Mouse (Mus musculus) MEL (cell line): ENCODE measurements at regions not wholly inside any gene's neighbourhood (a gene's known extent, or its start where the extent isn't known, plus 50 kb on each side); places are given as distances from the start of the nearest gene placed in this dataset.

Experiments
- DNase-seq: peaks from one replicate; pipeline ENCODE4 v3.0.0; 2011; ENCODE audit warnings: low read depth, low spot score
- H3K27ac ChIP-seq: 2 replicates; pipeline ENCODE4 v1.5.1; 2012; ENCODE audit warnings: low read depth, mild to moderate bottlenecking, control low read depth, low read length, moderate library complexity; ENCODE audit not compliant: control insufficient read depth
- H3K27me3 ChIP-seq, 2 experiments: fragments of 150-350 bp in 1 of 2; sonication (generic) in 1 of 2; 2 replicates each; pipeline ENCODE4 v1.6.1; 2012; ENCODE audit warnings: low read length in 2 of 2, mild to moderate bottlenecking in 2 of 2, improper control_type of control experiment in 1 of 2, moderate library complexity in 1 of 2; ENCODE audit not compliant: insufficient read depth in 2 of 2, control insufficient read depth in 1 of 2
- H3K36me3 ChIP-seq, 2 experiments: 2 replicates each; pipeline ENCODE4 v1.6.1; 2012 to 2014; ENCODE audit warnings: low read length in 2 of 2, improper control_type of control experiment in 1 of 2, inconsistent platforms in 1 of 2, mild to moderate bottlenecking in 1 of 2; ENCODE audit not compliant: insufficient read depth in 2 of 2, control insufficient read depth in 1 of 2
- H3K4me1 ChIP-seq, 2 experiments: fragments of 150-350 bp in 1 of 2; sonication (generic) in 1 of 2; 2 replicates each; pipeline ENCODE4 v1.6.1; 2012; ENCODE audit warnings: low read length in 2 of 2, improper control_type of control experiment in 1 of 2, mild to moderate bottlenecking in 1 of 2; ENCODE audit not compliant: insufficient read depth in 2 of 2, control insufficient read depth in 1 of 2
- H3K4me3 ChIP-seq, 2 experiments: fragments of 150-350 bp in 1 of 2; sonication (generic) in 1 of 2; 2 replicates each; pipeline ENCODE4 v1.5.1; 2012; ENCODE audit warnings: low read depth in 2 of 2, low read length in 2 of 2, mild to moderate bottlenecking in 2 of 2, moderate library complexity in 2 of 2, control low read depth in 1 of 2, improper control_type of control experiment in 1 of 2; ENCODE audit not compliant: control insufficient read depth in 1 of 2, insufficient read depth in 1 of 2
- H3K79me2 ChIP-seq: 2 replicates; pipeline ENCODE4 v1.6.1; 2012; ENCODE audit warnings: mild to moderate bottlenecking, low read length, moderate library complexity; ENCODE audit not compliant: control insufficient read depth, poor library complexity, insufficient read depth
- H3K9ac ChIP-seq: 2 replicates; pipeline ENCODE4 v1.6.1; 2012; ENCODE audit warnings: low read depth, mild to moderate bottlenecking, control low read depth, low read length, moderate library complexity; ENCODE audit not compliant: control insufficient read depth, poor library complexity, severe bottlenecking
- H3K9me3 ChIP-seq: fragments of 150-350 bp; sonication (generic); replicated peaks from 2 replicates; pipeline ENCODE4 v1.6.1; 2012; ENCODE audit warnings: mild to moderate bottlenecking, low read length, improper control_type of control experiment, moderate library complexity; ENCODE audit not compliant: insufficient read depth
- BHLHE40 ChIP-seq: IDR thresholded peaks from 2 replicates; pipeline ENCODE4 v1.6.1; 2012; ENCODE audit warnings: low read depth, mild to moderate bottlenecking, inconsistent platforms, low read length, improper control_type of control experiment, borderline replicate concordance
- EP300 ChIP-seq, 2 experiments: IDR thresholded peaks; 2 replicates each; pipeline ENCODE4 v1.6.1; 2011; ENCODE audit warnings: improper control_type of control experiment in 2 of 2, low read length in 2 of 2, low read depth in 1 of 2, mild to moderate bottlenecking in 1 of 2
- MAFK ChIP-seq: IDR thresholded peaks from 2 replicates; pipeline ENCODE4 v1.6.1; 2011; ENCODE audit warnings: low read depth, mild to moderate bottlenecking, low read length, improper control_type of control experiment, borderline replicate concordance
- MAX ChIP-seq: IDR thresholded peaks from 2 replicates; pipeline ENCODE4 v1.6.1; 2011; ENCODE audit warnings: low read length, improper control_type of control experiment
- MAZ ChIP-seq: IDR thresholded peaks from 2 replicates; pipeline ENCODE4 v1.6.1; 2012; ENCODE audit warnings: low read depth, mild to moderate bottlenecking, inconsistent platforms, low read length, improper control_type of control experiment
- NELFE ChIP-seq: IDR thresholded peaks from 2 replicates; pipeline ENCODE4 v1.6.1; 2011; ENCODE audit warnings: low read depth, low read length, improper control_type of control experiment
- NRF1 ChIP-seq: IDR thresholded peaks from 2 replicates; pipeline ENCODE4 v1.6.1; 2014; ENCODE audit warnings: low read depth, mild to moderate bottlenecking, inconsistent platforms, low read length, improper control_type of control experiment, moderate library complexity; ENCODE audit not compliant: poor library complexity, insufficient read depth, severe bottlenecking
- POLR2AphosphoS5 ChIP-seq: IDR thresholded peaks from 2 replicates; pipeline ENCODE4 v1.6.1; 2012; ENCODE audit warnings: low read depth, borderline replicate concordance, mild to moderate bottlenecking, inconsistent platforms, low read length, moderate library complexity, mixed read lengths
- RAD21 ChIP-seq: IDR thresholded peaks from 2 replicates; pipeline ENCODE4 v1.6.1; 2011; ENCODE audit warnings: mild to moderate bottlenecking, low read depth, low read length, improper control_type of control experiment
- TAL1 ChIP-seq: IDR thresholded peaks from 2 replicates; pipeline ENCODE4 v1.6.1; 2012; ENCODE audit warnings: mild to moderate bottlenecking, inconsistent platforms, low read length, moderate library complexity, mixed read lengths
- TCF12 ChIP-seq: IDR thresholded peaks from 2 replicates; pipeline ENCODE4 v1.6.1; 2014; ENCODE audit warnings: low read depth, mild to moderate bottlenecking, inconsistent platforms, low read length, improper control_type of control experiment, moderate library complexity
- USF2 ChIP-seq, 2 experiments: IDR thresholded peaks; 2 replicates each; pipeline ENCODE4 v1.6.1; 2011 to 2012; ENCODE audit warnings: improper control_type of control experiment in 2 of 2, low read length in 2 of 2, borderline replicate concordance in 1 of 2, inconsistent platforms in 1 of 2, low read depth in 1 of 2, mild to moderate bottlenecking in 1 of 2; ENCODE audit not compliant: insufficient read depth in 1 of 2
- ZC3H11A ChIP-seq: IDR thresholded peaks from 2 replicates; pipeline ENCODE4 v1.6.1; 2012; ENCODE audit warnings: low read depth, mild to moderate bottlenecking, inconsistent platforms, low read length, improper control_type of control experiment
- ZMIZ1 ChIP-seq: IDR thresholded peaks from 2 replicates; pipeline ENCODE4 v1.6.1; 2012; ENCODE audit warnings: low read depth, mild to moderate bottlenecking, inconsistent platforms, low read length, improper control_type of control experiment, moderate library complexity

DNA sequence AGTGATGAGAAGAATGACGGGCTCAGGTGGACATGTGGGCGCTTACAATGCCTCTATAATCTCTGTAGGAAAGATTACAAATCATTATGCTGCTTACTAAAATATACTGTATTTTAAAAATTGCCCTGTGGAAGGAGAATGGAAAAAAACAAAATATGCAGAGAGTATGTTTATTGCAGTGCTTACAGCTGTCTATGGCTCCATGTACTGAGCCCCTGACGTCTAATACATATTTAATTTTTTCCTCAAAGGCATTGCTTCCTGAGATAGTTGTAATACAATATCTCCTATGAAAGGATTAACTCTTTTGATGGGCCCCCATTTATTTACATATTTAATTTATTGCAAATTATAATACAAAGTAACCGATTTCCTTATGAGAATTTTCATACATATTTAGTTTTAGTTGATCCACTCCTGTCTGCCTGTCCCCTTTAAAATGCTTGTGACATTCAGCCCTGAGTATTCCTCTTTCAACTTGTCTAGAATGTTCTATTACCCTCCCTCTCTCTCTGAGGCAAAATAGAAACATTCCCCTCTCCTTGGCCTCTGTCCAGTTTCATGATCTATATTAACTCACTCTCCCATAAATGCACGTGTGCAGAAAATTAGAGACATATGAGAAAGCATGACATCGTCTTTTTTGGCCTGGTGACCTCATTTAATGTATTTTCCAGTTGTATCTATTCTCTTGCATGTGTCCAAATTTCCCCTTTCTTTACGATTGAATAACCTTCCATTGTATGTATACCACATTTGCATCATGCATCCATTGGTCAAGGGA, 273.1 kb upstream of the Mmadhc start:
- no peaks in the 10 kb centered on the region for H3K9me3 ChIP-seq
- no peaks in the 10 kb centered on the region for H3K4me1 ChIP-seq
- no peaks in the 10 kb centered on the region for H3K27me3 ChIP-seq
- TF ChIP-seq ZMIZ1 = no peak
- TF ChIP-seq NRF1 = no peak
- no peak for TF ChIP-seq NELFE
- no peak for TF ChIP-seq TCF12
- TF ChIP-seq EP300 (IDR thresholded peaks at IDR 0.05; ENCODE audit: low read depth in 1 of 2, low read length in 2 of 2) = no peak
- TF ChIP-seq MAX = no peak
- no peak for TF ChIP-seq BHLHE40
- TF ChIP-seq ZC3H11A = no peak
- TF ChIP-seq MAFK = no peak
- no peak for TF ChIP-seq MAZ
- TF ChIP-seq USF2 (IDR thresholded peaks at IDR 0.05; ENCODE audit: borderline replicate concordance in 1 of 2, insufficient read depth in 1 of 2, low read depth in 1 of 2, low read length in 2 of 2) = no peak
- H3K27ac ChIP-seq = no peak overlapping the region
- no peak overlapping the region for H3K4me3 ChIP-seq
- no peaks in the 10 kb centered on the region for H3K36me3 ChIP-seq
- no peak overlapping the region for H3K9ac ChIP-seq
- no peaks in the 10 kb centered on the region for H3K79me2 ChIP-seq
- no peak for DNase-seq

DNA sequence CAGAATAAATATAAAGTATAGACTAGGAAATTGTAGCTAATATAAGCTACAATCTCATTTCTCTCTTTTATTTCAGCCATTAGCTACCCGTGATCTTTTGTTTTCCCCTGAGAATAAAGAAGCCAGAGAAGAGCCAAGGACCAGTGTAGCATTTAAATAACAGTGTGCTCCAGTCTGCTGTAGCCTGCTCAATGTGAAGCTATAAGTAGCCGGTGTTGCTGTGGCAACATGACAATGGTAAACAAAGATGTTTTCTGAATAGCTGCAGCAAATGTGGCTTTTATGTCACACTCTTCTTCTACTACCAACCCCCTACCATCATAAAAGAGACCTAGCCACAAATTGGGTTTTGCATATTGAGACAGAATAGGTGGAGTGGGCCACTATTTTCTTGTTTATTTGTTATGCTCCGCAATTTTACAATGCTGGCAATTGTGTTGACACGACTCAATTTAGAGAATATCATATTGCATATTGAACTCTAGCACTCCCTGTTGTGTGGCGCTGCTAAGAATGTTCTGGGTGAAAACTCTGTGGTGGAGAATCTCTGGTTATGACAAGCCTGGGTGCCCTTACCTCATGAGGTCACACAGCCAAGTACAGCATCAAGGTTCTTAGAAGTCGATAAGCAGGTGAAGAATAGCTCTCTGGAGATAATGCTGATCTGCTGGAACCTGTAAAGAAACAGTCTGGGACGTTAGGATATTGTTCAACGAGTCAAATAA, 272.3 kb upstream of the Mmadhc start:
- H3K27ac ChIP-seq = no peak overlapping the region
- no peak overlapping the region for H3K4me3 ChIP-seq
- H3K36me3 ChIP-seq = no peaks in the 10 kb centered on the region
- no peaks in the 10 kb centered on the region for H3K9me3 ChIP-seq
- no peaks in the 10 kb centered on the region for H3K79me2 ChIP-seq
- DNase-seq = no peak
- no peak for TF ChIP-seq RAD21
- no peak for TF ChIP-seq TAL1
- no peak for TF ChIP-seq POLR2AphosphoS5
- H3K9ac ChIP-seq = no peak overlapping the region
- H3K4me1 ChIP-seq = no peaks in the 10 kb centered on the region
- H3K27me3 ChIP-seq = no peaks in the 10 kb centered on the region
